Mouse (Mus musculus) Patski (cell line): Measurements from ENCODE around the gene Hoxb5. TPM values are rescaled to one million over a fixed set of nuclear protein-coding genes. Genes with fewer than 3 reads are reported as not detected.

Experiments
- ATAC-seq: fragments of 100-300 bp; one replicate; pipeline ENCODE4 v1.8.0; 2021
- CTCF ChIA-PET: fragments of 350-600 bp; sonication (Branson Sonifier 250); formaldehyde crosslinking; loops from one replicate; lab custom pipeline; 2022; ENCODE audit warnings: inconsistent platforms; lab: Charles Lee
- POLR2A ChIA-PET: fragments of 350-600 bp; sonication (Branson Sonifier 250); formaldehyde crosslinking; loops from one replicate; lab custom pipeline; 2022; ENCODE audit warnings: antibody characterized with exemption, inconsistent platforms; lab: Charles Lee
- DNase-seq: peaks from one replicate; pipeline ENCODE4 v3.0.0-alpha.2; 2011; ENCODE audit warnings: low read depth, low spot score
- H3K27me3 ChIP-seq: fragments of 371-371 bp; one replicate; pipeline ENCODE4 v1.5.1; 2021
- CTCF ChIP-seq: fragments of 100-300 bp; IDR thresholded peaks from one replicate; pipeline ENCODE4 v1.5.1; 2021
- in situ Hi-C: fragments of 300-500 bp; cut with MboI; formaldehyde crosslinking; loops from 3 replicates; pipeline ENCODE4 v1.11.1; 2018; ENCODE audit warnings: low pct_unique_long_range_greater_than_20kb, mixed read lengths
- polyA plus RNA-seq: library from polyadenylated mRNA; unstranded; gene quantifications from one replicate; pipeline ENCODE4 v1.2.3, GENCODE M21; 2021

The Hoxb5 gene
- polyA plus RNA-seq, 1 experiment from 2014 or later: 24.4 TPM

GRCm38 (mm10) chr11:96279421-96280233 lies 23.5 kb upstream of the Hoxb5 start:
- DNase-seq: no peak
- no peaks in the 10 kb centered on the region for H3K27me3 ChIP-seq
- TF ChIP-seq CTCF: no peak
- in situ Hi-C loops: loop anchor here (5.0 kb wide), 1 partner anchor 393 kb away; no protein-coding TSS in a partner anchor
- ChIA-PET POLR2A (interaction anchor here (0.5 to 42.9 kb wide), 18 partner anchors 23 to 574 kb away, joined by 3 to 1274 read pairs (median 4); partner anchors contain the start of genes Hoxb2, Hoxb3, Hoxb4 and Hoxb5), CTCF (interaction anchor here (0.7 to 12.6 kb wide), 20 partner anchors 8 to 464 kb away, joined by 3 to 215 read pairs (median 4); partner anchors contain the start of genes Hoxb3, Hoxb5 and Hoxb6)
- ATAC-seq: no peak

GRCm38 (mm10) chr11:96280399-96281378 lies 22.4 kb upstream of the Hoxb5 start:
- ChIA-PET CTCF (interaction anchor here (0.7 to 12.6 kb wide), 16 partner anchors 12 to 463 kb away, joined by 3 to 215 read pairs (median 5); partner anchors contain the start of genes Hoxb5 and Hoxb6), POLR2A (interaction anchor here (0.6 to 42.9 kb wide), 16 partner anchors 9 to 459 kb away, joined by 3 to 1274 read pairs (median 4); partner anchors contain the start of genes Hoxb2, Hoxb3, Hoxb4 and Hoxb5)
- H3K27me3 ChIP-seq: no peaks in the 10 kb centered on the region
- in situ Hi-C loops: no loop called here
- ATAC-seq (no peak), DNase-seq (no peak)
- no peak for TF ChIP-seq CTCF

- no peaks in the 10 kb centered on the region for H3K27me3 ChIP-seq
- DNase-seq: no peak
- ChIA-PET POLR2A (interaction anchor here (0.7 to 42.9 kb wide), 9 partner anchors 10 to 460 kb away, joined by 3 to 1274 read pairs (median 4); partner anchors contain the start of genes Hoxb4, Hoxb5, Hoxb6 and Hoxb7), CTCF (interaction anchor here (0.9 to 12.6 kb wide), 6 partner anchors 19 to 459 kb away, joined by 3 to 215 read pairs (median 5); partner anchors contain the start of genes Hoxb5 and Hoxb6)
- no peak for ATAC-seq
- in situ Hi-C loops: no loop called here
- TF ChIP-seq CTCF: no peak
Measured at GRCm38 (mm10) chr11:96281396-96281795, 21.7 kb upstream of the Hoxb5 start.

GRCm38 (mm10) chr11:96281855-96282570 lies 21.1 kb upstream of the Hoxb5 start, which contains the start of gene Hoxb8:
Gene Hoxb8, plus strand, starts transcription at chr11:96281905.
- DNase-seq (no peak), ATAC-seq (no peak)
- in situ Hi-C loops: no loop called here
- TF ChIP-seq CTCF: no peak
- CTCF ChIA-PET: interaction anchor here (0.9 to 12.6 kb wide), 6 partner anchors 18 to 458 kb away, joined by 3 to 215 read pairs (median 5); partner anchors contain the start of genes Hoxb5 and Hoxb6
- H3K27me3 ChIP-seq: no peaks in the 10 kb centered on the region
- POLR2A ChIA-PET: interaction anchor here (0.6 to 42.9 kb wide), 14 partner anchors 10 to 464 kb away, joined by 3 to 1274 read pairs (median 4); partner anchors contain the start of genes Hoxb4, Hoxb5, Hoxb6 and Hoxb7

- ATAC-seq: no peak
- ChIA-PET POLR2A (interaction anchor here (0.5 to 42.9 kb wide), 10 partner anchors 8 to 463 kb away, joined by 3 to 1274 read pairs (median 4); partner anchors contain the start of genes Hoxb4, Hoxb5, Hoxb6 and Hoxb7), CTCF (interaction anchor here (12.6 kb wide), 1 partner anchor 17 kb away, joined by 215 read pairs; the partner anchor contains the start of genes Hoxb5 and Hoxb6)
- no peak for TF ChIP-seq CTCF
- in situ Hi-C loops: no loop called here
- no peak for DNase-seq
- no peaks in the 10 kb centered on the region for H3K27me3 ChIP-seq
Measured at GRCm38 (mm10) chr11:96282795-96283430, 20.2 kb upstream of the Hoxb5 start.

GRCm38 (mm10) chr11:96284041-96284749 lies 18.9 kb upstream of the Hoxb5 start:
- in situ Hi-C loops: no loop called here
- ChIA-PET CTCF (interaction anchor here (1.0 to 12.6 kb wide), 3 partner anchors 8 to 335 kb away, joined by 3 to 215 read pairs (median 3); partner anchors contain the start of genes Hoxb5 and Hoxb6), POLR2A (interaction anchor here (0.6 to 42.9 kb wide), 11 partner anchors 9 to 1186 kb away, joined by 3 to 1274 read pairs (median 5); partner anchors contain the start of genes Hoxb4, Hoxb5, Hoxb6 and Hoxb7)
- no peak for ATAC-seq
- TF ChIP-seq CTCF: no peak
- no peak for DNase-seq
- H3K27me3 ChIP-seq: no peaks in the 10 kb centered on the region

GRCm38 (mm10) chr11:96284774-96285734 lies 18.1 kb upstream of the Hoxb5 start:
- TF ChIP-seq CTCF: no peak
- H3K27me3 ChIP-seq: no peaks in the 10 kb centered on the region
- ATAC-seq (no peak), DNase-seq (no peak)
- POLR2A ChIA-PET: interaction anchor here (0.6 to 42.9 kb wide), 10 partner anchors 10 to 1187 kb away, joined by 3 to 1274 read pairs (median 6); partner anchors contain the start of genes Hoxb4, Hoxb5, Hoxb6 and Hoxb7
- CTCF ChIA-PET: interaction anchor here (0.6 to 12.6 kb wide), 4 partner anchors 9 to 335 kb away, joined by 3 to 215 read pairs (median 3); partner anchors contain the start of genes Hoxb5 and Hoxb6
- in situ Hi-C loops: no loop called here
